Mouse (Mus musculus) kidney, postnatal 25 days (tissue): ENCODE data around the gene Tmem25.

ENCODE experiments used
- DNase-seq, 2 experiments: peaks; one replicate each; pipeline ENCODE4 v3.0.0; 2021; ENCODE audit warnings: mixed read lengths in 2 of 2

Gene Tmem25

DNA sequence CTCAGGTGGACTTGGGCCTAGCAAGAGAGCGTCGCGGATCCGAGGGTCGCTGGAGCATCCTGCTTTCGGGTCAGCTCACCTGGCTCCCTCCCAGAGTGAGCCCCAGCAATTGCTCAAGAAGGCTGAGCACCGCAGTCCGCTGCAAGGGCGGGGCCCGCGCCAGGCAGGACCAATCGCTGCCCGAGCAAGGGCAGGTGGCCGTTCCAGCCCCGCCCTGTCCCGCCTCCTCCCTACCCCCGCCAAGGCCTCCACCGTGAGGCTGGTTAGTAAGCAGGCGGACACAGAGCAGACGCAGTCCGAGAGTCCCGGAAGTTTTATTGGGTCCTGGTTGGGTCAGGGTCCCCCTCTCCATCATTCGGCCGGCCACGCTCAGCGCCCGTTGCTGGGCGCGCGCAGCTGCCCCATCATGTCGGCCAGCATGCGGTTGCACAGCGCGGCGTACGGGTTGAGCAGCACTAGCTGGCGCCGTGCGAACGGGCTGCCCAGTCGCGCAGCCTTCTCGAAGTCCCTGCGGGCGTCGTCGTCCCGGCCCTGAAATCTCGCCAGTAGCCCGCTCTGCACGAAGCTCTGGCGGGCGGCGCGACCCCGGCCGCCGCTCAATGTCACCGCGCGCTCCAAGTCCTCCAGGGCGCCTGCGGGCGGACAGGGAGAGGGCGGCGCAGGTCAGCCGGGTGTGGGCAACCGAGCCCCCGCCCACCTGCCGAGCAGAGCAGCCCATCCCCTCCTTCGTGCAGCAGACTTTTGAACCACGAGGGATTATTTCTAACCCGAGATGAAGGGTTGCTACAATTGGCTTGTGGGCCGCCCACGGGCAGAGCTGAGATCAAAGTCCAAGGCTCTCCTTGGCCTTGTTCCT, at the start of gene Tmem25:
TSS of gene Tmem25 (minus strand) at position 206 of the 856 bp plus-strand sequence.
- peak; percentile 93 to 98 for DNase-seq

DNA sequence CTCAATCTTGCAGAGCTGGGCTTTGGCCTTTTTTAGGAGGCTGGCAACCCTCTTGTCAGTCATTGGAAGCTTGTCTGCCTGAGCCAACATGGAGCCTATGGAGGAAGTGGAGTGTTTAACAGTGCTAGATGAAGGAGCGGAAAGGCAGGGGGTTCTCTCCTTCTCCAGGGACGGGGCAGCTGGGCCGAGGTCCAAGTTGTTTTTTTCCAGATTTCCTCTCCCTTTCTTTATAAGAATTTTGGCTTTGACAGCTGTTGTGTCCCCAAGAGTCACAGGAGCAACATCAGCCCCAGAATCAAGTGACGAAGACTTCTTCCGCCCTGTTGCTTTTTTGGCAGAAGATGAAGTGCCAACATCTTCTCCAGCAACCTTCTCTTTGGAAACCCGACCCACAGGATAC, 48.3 kb upstream of the Tmem25 start:
- peak in 1 of 2 experiments; percentile 11 for DNase-seq

DNA sequence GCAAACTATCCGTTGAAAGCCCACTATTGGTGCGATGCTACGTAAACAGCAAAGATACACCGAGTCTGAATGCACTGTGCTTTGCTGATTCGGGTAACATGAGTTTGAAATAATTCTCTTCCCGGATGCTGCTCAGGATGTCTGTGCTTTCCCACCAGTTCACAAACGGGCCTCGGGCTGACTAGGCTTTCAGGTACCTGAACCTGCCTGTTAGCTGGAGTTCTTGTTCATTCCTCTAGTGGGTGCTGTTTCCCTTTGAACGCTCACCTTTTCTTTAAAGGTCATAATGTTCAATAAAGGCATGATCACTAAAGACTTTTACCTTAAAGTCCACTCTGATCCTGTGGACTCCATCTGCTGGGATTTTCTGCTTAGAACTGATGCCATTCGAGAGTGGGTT, 42.1 kb upstream of the Tmem25 start:
- peak in 1 of 2 experiments; percentile 54 for DNase-seq

DNA sequence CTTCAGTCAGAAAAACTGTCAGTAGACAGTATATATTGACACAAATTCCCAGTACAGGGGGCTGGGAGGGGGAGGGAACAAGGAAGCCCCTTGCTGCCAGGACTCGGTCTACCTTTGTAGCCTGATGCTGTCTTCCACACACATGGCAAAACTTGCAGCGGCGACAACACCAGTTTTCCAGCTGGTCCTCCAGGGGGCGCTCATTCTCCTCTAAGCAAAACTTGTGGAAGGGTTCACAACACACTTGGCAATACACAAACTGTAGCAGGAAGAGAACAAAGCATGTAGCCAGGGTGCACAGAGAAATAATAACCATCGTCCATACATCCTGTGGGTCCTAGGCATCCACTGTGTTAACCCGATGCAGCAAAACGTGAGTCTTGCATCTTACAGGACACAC, 37.3 kb upstream of the Tmem25 start:
- DNase-seq: peak; percentile 73 to 75

DNA sequence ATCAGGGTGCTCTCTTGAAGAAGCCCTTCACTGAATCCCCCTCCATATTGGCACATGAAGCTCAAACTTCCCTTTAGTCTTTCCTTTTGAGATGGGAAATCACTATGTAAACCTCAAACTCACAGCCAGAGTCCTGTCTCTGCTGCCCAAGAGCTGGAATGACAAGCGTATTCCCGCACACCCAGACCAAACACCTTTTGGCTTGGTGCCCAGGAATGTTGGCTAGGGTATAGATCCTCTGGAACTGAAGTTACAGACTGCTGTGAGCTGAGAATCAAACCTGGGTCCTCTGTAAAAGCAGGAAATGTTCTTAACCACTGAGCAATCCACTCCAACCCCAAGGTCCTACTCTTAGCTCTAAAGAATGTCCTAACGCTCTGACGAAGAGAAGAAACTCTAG, 33.2 kb upstream of the Tmem25 start:
- peak; percentile 68 to 77 for DNase-seq

DNA sequence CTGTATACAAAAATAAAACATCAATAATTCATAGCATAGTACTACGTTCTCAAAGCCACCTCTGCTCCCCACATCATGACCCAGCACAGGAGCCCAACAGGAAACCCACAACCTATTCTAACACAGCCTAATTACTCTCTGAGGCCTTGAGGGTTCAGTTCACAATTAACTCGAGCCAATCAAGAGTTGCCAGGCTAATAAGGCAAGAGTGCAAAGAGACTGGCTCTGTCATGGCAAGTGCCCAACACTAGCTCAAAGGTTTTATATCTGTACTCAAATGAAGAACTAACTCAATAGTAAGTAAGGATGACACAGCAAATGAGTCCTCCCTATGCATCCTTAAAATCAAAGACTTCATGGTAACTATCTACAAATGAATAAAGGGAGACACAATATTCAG, 31.4 kb upstream of the Tmem25 start:
- no peak for DNase-seq

DNA sequence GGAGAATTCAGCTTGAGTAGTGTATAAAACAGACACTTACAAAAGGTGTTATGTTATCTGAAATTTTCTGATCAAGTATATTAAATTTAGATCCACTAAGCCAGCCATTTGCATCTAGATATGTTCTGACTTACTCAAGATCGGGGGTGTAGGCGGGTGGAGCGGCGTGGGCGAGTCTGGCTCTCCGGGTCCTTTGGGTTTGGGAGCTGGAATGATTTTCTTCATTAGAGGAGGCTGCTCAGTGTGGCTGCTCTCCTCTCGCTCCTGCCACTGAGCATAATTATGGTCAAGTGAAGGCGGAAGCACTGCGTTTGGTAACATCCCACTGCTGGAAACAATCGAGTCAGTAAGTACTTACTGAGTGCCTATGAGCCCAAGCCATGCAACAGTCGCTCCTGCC, 29.8 kb upstream of the Tmem25 start:
- no peak for DNase-seq

DNA sequence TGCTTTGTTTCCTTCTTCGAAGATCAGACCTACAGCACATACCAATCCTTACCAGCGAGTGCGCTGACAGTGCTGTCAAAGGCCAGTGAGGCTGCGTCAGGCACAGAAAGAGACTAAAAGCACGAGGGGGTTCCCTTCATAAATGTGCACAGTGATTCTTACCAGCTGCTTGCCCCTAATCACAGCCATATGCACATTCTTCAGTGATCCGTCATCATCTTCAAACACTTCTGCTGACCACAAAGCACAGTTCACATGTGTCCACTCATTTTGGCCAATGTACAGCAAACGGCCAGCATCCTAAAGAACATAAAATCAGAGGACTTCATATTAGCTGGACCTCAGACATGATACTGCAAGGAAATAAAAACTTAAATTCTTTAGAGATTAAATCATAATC, 27.6 kb upstream of the Tmem25 start:
- DNase-seq: no peak

DNA sequence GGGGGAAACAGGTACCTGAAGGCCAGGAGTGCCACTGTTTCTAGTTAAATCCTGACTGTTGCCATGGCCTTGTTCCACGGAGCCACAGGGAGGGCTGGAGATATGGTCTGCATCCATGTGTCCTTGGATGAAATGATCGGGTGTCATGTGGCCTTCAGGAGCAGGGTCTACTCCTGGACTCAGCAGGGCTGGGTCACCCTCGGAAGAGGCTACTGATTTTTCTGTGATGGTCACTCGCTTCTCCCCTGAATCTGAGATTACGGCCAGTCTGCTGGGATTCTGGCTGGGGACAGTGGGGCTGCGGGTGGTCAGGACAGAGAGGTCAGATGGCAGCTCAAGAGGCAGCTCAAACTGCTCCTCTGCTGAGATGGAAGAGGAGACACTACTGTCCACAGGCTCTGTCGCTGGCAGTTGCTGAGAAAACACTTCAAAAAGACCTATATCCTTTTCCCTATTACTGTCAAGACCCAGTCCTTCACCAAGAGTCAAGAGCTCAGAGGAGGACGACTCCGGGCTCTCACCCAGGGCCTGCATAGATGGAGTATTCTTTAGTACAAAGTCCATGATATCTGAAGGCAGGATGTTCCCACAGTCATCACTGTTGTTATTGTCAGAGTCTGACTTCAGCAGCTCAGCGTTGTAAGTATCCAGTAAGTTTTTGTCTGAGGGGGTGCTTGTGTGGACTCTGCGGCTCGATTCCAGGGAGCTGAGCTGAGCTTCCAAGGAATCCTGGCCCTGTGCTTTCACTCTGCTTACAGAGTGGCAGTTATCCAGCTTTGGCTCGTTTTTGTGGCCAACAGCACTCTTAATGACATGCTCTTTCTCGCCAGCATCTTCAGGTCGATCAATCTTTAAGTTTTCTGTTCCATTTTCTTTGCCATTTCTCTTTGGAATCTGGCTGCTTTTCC, 21.1 kb upstream of the Tmem25 start:
- no peak for DNase-seq

DNA sequence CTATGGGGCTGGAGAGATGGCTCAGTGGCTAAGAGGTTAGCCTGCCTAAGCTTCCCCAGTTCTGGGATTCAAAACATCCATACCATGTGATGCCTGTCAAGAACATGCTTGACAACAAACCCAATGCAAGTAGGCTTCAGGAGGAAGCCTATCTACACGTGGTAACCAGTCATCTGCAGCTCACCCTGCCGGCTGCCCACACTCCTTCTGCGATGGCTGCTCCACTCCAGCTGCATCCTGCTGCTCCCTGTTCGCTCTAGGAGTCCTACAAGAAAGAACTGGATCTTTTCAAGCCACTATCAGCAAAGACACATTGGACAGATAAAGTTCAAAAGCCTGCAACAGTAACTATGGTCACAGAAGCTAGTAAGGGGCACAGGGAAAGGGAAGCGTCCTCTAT, 18.4 kb upstream of the Tmem25 start:
- no peak for DNase-seq

DNA sequence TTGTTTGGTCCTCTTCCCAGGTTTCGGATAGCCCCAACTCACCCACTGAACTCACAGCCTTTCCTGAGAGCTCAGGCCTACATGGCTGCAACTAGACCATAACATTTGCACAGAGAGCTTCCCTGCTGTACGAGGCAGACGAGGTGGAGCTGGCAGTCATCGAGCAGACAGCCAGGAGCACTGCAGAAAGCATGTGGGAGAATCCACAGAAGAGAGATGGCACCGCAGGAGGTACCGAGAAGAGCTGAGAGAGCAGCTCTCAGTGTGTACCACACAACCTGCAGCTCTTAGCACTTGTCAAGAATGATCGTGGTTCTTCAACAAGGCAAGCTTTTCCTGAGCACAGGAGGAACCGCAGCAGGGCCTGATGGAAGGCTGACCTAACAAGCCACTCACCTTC, 15.1 kb upstream of the Tmem25 start:
- no peak for DNase-seq

DNA sequence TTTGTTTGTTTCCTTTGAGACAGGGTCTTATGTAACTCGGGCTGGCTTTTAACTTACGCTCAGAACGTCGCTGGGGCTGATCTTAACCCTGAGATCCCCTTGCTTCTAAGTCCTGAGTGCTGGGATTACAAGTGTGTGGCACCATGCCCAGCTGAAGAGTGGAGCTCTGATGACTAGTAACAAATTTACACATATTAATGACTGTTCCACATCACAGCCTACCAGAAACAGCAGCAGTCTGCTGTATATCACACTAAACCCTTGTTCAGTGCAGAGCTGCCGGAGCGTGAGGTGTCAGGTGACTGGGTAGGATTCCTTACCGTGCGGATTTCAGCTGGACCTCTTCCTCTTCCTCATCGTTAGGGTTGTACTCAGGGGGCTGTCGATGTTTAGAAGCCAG, 11.2 kb upstream of the Tmem25 start:
- peak; percentile 56 to 73 for DNase-seq

DNA sequence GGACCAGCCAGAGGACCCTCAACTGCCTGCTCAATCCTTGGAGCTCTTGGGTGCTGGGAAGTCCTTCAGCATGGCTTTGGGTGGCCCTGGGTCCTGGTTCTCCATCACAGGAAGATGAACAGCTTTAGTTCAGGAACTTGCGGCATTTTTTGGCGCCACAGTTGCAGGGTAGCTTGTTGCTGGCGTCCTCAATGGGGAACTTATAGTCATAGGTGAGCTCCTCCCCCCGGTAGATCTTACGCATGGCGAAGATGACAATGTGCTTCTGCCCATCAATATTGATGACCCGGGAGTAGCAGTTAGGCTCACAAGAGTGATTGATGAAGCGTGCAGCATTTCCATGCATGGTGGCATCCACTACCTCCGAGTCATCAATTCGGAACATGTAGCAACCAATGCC, 8.7 kb upstream of the Tmem25 start:
- DNase-seq: no peak

DNA sequence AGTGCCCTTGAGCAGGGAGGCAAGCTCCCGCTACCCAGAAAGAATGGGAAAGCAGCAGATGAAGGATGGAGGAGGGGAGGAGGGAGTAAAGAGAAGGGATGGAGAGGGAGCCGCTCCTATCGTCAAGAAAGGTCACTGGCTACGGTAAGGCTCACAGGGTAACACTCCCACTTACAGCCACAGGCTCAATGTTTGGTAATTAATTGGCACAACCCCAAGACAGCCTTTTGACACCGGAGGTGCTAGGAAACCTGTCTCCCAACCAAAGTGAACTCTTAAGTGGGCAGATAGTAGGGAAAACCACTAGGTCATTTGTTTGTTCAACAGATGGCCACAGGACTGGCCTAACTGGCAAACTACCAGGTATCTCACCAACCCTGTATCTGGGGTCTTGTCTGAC, 8.0 kb upstream of the Tmem25 start:
- no peak for DNase-seq

DNA sequence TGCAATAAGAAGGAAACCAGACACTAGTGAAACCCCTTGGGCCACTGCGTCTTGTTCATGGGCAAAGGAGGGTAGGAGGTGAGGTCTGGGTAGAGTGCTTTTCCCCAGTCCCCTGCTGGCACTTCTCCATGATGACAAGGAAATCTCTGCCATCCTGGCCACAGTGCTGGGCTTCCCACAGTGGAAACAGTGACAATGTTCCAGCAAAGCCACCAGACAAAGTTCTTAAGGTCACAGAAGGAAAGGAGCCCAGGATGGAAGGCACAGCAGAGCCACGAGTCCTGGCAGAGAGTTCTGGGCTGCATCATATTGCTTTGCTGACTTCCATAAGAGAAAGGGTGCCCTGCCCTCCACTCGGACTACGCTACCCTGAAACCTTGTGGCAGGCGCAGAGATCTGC, 6.4 kb upstream of the Tmem25 start:
- DNase-seq: no peak

DNA sequence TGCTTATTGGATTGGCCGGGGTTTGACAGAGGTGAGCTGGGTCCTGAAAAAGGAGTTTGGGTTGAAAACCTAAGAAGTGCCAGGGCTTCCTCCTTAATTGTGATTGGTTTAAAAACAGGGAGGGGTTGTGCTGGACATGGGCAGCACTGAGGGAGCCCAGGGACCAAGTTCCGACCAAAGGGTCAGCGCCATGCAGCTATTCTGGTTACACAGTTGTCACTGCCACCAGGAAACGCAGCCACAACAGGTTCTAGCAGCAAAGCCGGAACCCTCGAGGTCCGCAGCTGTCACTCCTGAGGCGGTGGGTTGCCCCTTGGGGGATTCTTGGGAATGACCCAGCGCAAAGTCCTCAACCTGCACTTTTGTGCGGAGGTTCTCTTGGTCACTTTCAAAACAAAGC, 5.6 kb upstream of the Tmem25 start:
- peak; percentile 41 to 81 for DNase-seq

DNA sequence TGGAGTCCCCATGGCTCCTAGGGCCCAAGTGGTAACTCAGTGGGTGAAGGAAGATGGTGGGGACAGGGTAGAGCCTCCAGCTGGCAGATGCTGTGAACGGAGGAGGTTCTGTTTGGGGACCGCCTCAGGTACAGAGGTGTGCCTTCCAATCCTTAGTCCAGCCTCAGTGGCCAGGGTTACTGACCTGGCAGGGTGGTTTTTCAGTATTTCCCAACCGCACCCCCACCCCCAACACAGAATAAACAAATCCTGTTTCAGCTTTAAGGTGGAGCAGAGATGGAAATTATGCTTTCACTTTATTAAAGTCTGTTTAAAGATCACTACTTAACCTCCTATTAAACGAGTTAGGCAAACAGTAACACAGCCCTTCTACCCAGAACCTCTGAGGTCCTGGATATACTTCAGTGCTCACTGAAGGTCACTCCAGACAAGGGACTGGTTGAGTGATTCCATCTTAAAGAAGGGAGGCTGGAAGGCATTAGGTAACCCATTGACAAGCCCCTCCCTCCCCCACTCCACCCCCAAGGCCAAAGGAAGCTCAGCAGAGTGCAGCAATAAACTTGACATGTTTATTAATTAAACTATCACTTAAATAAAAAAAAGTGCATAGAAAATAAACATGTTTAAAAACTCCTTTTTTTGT, 3.8 kb upstream of the Tmem25 start, which contains the start of gene Ttc36:
TSS of gene Ttc36 (minus strand) at position 265 of the 643 bp plus-strand sequence.
- DNase-seq: peak; percentile 83 to 93

DNA sequence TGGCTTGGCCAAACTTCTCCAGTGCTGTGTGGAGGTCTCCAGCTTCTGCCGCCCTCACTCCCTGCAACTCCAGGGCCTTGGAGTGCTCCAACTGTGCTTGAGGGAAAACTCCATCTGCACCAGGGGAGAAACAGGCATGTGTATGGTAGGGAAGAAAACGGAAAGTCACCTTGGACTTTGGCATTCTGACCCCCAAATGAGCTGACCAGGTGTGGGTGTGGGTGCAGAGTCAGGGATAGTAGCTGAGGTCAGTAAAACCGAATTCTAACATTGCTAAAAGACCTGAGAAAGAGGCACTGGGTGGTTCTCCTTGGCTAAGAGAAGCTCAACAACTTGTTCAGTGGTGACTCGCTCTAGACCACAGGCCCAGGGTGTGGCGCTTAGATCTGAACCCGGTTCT, 2.6 kb upstream of the Tmem25 start:
- DNase-seq: peak; percentile 42 to 61

DNA sequence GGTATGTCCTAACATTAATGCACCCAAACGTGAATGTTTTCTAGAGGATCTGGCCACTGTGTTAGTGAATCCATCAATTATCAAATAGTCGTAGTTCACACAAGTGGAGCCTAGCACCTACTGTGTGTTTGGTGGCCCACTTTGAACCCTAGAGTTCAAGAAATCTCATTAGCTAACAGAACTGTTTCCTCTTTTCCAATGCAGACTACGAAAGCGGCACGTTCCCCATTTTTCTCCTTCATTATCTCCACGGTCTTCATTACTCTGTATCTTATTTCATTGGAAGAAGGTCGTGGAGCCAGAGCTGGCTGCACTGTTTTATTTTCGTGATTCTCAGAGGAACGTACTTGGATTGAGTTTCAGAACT, 834 bp upstream of the Tmem25 start:
- no peak for DNase-seq

DNA sequence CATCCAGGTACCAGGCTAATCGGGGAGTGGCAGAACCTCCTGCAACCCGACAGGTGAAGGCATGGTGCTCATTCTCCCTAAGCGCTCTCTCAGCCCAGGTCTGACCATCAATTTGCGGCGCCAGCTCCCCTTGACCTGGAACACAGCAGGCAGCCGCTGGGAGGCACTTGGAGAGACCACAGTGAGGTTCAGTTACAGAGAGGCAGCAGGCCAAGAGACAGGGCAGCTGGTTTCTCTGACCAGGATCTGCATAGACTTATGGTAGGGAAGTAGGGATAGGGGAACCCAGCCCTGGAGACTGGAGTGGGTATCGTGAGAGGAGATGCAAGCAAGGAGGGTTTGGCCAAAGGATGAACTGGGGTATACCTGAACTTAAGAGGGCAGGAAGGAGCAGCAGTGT, 809 bp downstream of the Tmem25 start:
- no peak for DNase-seq

DNA sequence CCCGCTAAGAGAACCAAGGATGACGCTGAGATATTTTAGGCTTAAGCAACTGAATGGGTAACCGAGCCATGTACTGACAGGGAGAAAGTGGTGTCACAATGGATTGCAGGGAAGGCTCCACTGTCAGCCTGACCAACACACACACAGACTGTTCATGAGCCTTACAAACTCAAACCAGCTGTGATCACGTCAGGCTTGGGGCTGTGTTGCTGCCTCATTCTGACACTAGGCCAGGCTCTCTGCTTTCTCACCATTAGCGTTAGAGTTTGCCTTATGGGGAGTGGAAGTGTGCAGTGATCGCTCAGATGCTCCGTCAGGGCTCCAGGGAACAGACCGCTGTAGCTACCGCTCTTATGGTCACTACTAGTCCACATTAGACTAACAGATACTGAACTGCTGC, 6.3 kb downstream of the Tmem25 start:
- no peak for DNase-seq

DNA sequence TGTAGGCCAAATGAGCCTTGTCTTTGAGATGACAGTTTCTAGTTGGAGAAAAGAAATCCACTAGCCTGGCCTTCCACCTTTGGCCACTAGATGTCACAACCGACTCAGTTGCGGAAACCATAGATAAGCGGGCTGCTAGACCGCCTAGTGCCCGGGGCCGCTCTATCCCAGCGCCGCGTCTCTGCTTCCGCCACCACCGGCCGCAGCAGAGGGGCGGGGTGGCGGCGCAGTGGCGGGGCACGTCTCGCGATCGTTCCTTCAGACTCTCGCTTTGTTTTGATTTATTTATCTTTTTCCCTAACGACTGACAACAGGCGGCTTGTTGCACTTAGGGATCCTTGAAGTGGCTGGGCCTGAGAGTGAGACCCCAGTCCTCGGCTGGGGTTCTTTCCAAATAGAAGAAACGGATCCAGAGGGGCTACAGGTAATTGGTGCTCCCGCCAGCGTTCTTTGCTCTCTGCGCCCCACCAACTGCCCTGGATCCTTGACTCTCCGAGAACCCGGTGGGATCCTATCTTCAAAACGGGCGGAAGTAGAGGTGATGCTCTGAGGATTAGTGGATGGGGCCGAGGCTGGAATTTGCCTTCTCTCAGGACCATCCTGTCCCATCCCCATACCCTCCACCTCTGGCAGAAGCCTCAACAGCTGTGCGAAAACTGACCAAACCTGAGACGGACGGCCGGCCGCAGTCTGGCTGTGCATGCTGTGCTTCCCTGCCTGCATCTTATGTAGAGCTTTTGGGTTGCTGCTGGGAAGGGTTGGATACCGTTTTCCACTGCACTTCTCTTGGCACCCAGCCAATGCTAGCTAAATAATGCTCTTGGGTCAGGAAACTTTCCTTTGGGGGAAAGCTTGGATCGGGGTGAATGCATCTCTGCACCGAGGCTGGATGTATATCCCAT, 26.1 kb downstream of the Tmem25 start:
- peak; percentile 96 to 97 for DNase-seq
